Mouse (Mus musculus): Measurements from ENCODE around the gene Bcor. TPM values are rescaled to one million over a fixed set of nuclear protein-coding genes. Genes with fewer than 3 reads are reported as not detected.

The Bcor gene
- polyA plus RNA-seq, 1 experiment from 2014 or later, result 7.9 TPM

- Histone ChIP-seq H3K36me3 (no peaks in the 10 kb centered on the region), H3K9me3 (replicated peaks) (no peaks in the 10 kb centered on the region), H3K27ac (no peak overlapping the region), H3K4me3 (no peak overlapping the region), H3K9ac (no peak overlapping the region), H3K4me2 (no peak overlapping the region), H3K27me3 (replicated peaks) (no peaks in the 10 kb centered on the region; the same call in 1 of the 2 replicates), H3K4me1 (peaks cover 32% of the 10 kb centered on the region)
- 69% methylated on average over 7 of the region's 7 CpGs for WGBS (ENCODE audit: insufficient replicate concordance)
- no peak for ATAC-seq
Measured at GRCm38 (mm10) chrX:11988191-11988896, 171.8 kb downstream of the Bcor start.

- Histone ChIP-seq H3K9me3 (replicated peaks) (no peaks in the 10 kb centered on the region), H3K27me3 (replicated peaks) (no peaks in the 10 kb centered on the region; the same call in 1 of the 2 replicates), H3K4me3 (no peak overlapping the region), H3K36me3 (no peaks in the 10 kb centered on the region), H3K4me1 (peaks cover 27% of the 10 kb centered on the region), H3K9ac (no peak overlapping the region), H3K27ac (no peak overlapping the region), H3K4me2 (no peak overlapping the region)
- 41% methylated on average over 7 of the region's 7 CpGs for WGBS (ENCODE audit: insufficient replicate concordance)
- ATAC-seq, result no peak
Measured at GRCm38 (mm10) chrX:11987602-11988001, 172.6 kb downstream of the Bcor start.
